In the genomic region with DNA sequence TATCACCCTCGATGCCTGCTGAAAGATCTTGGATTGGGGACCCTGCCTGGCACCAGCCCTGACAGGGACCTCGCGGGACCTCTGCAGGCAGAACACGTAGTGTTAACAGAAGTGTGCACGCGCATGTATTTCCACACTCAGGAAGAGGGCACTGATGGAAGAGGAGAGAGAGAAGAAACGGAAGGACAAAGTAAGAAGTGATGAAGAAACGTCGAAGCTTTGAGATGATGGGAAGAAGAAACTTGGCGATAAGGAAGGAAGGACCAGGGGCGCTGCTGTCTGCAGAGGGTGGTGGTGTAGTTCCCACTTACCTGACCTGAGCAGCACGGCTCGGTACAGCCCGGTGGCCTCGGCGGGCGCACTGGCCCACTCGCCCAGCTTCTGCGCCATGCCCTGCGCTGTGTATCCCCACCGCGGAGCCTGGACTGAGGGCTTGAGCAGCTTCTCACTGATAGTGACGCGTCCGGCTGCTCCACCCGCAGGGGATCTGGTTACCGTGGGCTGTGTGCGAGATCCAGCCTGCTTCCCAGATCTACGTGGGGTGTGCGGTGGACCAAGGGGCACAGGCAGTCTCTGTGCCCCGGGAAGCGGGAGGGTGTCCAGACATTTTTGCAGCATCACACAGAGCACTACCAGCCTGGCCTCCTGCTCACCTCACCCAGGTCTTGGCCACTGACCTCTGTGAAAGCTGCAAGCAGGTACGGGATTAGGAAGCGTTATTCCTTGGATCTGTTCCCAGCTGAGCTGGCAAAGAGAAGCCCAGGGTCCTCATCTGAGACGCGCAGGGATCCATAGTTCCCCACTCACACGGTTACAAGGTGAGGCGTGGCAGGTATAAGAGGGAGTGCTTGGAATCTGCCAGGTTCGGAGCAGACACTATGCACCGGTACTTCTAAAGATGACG, we compare ENCODE assay signal across 8 mouse cellular contexts. TPM values are rescaled to one million over a fixed set of nuclear protein-coding genes. Genes with fewer than 3 reads are reported as not detected.
A peak's percentile ranks its signal among the peaks of the same experiment; 100 is the strongest.
DNase-seq lines count a peak whose midpoint lies in the region; ATAC-seq and TF ChIP-seq lines count a peak whose summit lies in the region.

A gene (minus strand): TSS at position 830 of the 904 bp plus-strand sequence.

- 0 out of 2 replicates have a peak within 1 kb of the TSS, but pooled peaks have one; percentile 1 for H3K9ac ChIP-seq in hindbrain, embryonic 12.5 days
- no peak within 1 kb of the TSS for H3K9ac ChIP-seq in liver, embryonic 12.5 days

- no peak for DNase-seq in gastrocnemius, adult 2 months
- DNase-seq in gastrocnemius, postnatal 10 days: no peak
- DNase-seq in Patski (ENCODE audit: low read depth, low spot score): no peak
- DNase-seq in Muller cell, postnatal 12 days (ENCODE audit: inconsistent ontology term): no peak
- no peak for DNase-seq in thymus, adult 18-20 months

- in situ Hi-C loops in Patski (cut with MboI; ENCODE audit: low pct_unique_long_range_greater_than_20kb): no loop called here

- no peak for TF ChIP-seq CTCF in gastrocnemius, adult 2 months (IDR thresholded peaks at IDR 0.05)
- no peak for TF ChIP-seq CTCF in Patski (IDR thresholded peaks at IDR 0.05)

- H3K27ac ChIP-seq in gastrocnemius, adult 2 months: no peak within 1 kb of the TSS
- no peak within 1 kb of the TSS for H3K27ac ChIP-seq in hindbrain, embryonic 12.5 days
- H3K27ac ChIP-seq in liver, embryonic 12.5 days: no peak within 1 kb of the TSS

- peaks cover 18% of the 10 kb centered on the region for H3K4me1 ChIP-seq in hindbrain, embryonic 12.5 days
- peaks cover 5% of the 10 kb centered on the region; the same call in 1 of the 2 replicates for H3K4me1 ChIP-seq in liver, embryonic 12.5 days

- H3K9me3 ChIP-seq in hindbrain, embryonic 12.5 days (replicated peaks): no peaks in the 10 kb centered on the region
- H3K9me3 ChIP-seq in liver, embryonic 12.5 days (replicated peaks): no peaks in the 10 kb centered on the region

- POLR2A ChIA-PET in Patski (lab: Charles Lee): no interaction called here

- CTCF ChIA-PET in Patski (lab: Charles Lee): no interaction called here

- H3K36me3 ChIP-seq in hindbrain, embryonic 12.5 days: no peaks in the 10 kb centered on the region
- no peaks in the 10 kb centered on the region for H3K36me3 ChIP-seq in liver, embryonic 12.5 days

- ATAC-seq in Patski: no peak
- peak; percentile 51; the same call in 1 of the 2 replicates for ATAC-seq in hindbrain, embryonic 12.5 days (ENCODE audit: low FRiP score)
- no peak; the same call in 1 of the 2 replicates for ATAC-seq in liver, embryonic 12.5 days
- ATAC-seq in CD4-positive, CD25-positive, alpha-beta regulatory T cell, adult 4 months: no peak

- H3K4me2 ChIP-seq in hindbrain, embryonic 12.5 days (replicated peaks): peak within 1 kb of the TSS; percentile 47
- H3K4me2 ChIP-seq in liver, embryonic 12.5 days: peak within 1 kb of the TSS; percentile 34

- H3K27me3 ChIP-seq in Patski: no peaks in the 10 kb centered on the region
- peaks cover 68% of the 10 kb centered on the region for H3K27me3 ChIP-seq in hindbrain, embryonic 12.5 days
- peaks cover 45% of the 10 kb centered on the region for H3K27me3 ChIP-seq in liver, embryonic 12.5 days (replicated peaks)

- peak within 1 kb of the TSS; percentile 58 for H3K4me3 ChIP-seq in gastrocnemius, adult 2 months
- peak within 1 kb of the TSS; percentile 20 for H3K4me3 ChIP-seq in hindbrain, embryonic 12.5 days
- peak within 1 kb of the TSS; percentile 13; the same call in 1 of the 2 replicates for H3K4me3 ChIP-seq in liver, embryonic 12.5 days

- intact Hi-C loops in gastrocnemius, adult 2 months (cut with DNase I): no loop called here

- WGBS in hindbrain, embryonic 12.5 days: 12% methylated on average over 41 of the region's 41 CpGs
- 10% methylated on average over 41 of the region's 41 CpGs for WGBS in liver, embryonic 12.5 days (ENCODE audit: insufficient replicate concordance)

RNA-seq across cellular contexts. Expression of the gene that starts here (rescaled TPM):
- 1 to 10 TPM; 3.6 to 5.6 TPM for total RNA-seq in gastrocnemius, adult 2 months (2021)
- 1 to 10 TPM; 1.7 to 4.4 TPM for total RNA-seq in gastrocnemius, postnatal 10 days (2021)
- polyA plus RNA-seq in Patski (2021): 173 TPM
- polyA plus RNA-seq in hindbrain, embryonic 12.5 days (2016; fragmentation: Nextera tagmentation; extraction: Ambion mirVana): 2.5 and 4.5 TPM in 2 replicates
- 0.05 TPM in 1 of 2 replicates, not detected in the other for polyA plus RNA-seq in liver, embryonic 12.5 days (2016; fragmentation: Nextera tagmentation; extraction: Ambion mirVana)
- not detected for polyA plus RNA-seq in CD4-positive, CD25-positive, alpha-beta regulatory T cell, adult 4 months (2017; shearing (Covaris generic))

Comparison
In these comparisons a context has a peak if more than half of its experiments do, and no peak if none do; other contexts are left out.
1. RNA of the gene that starts here (polyA plus RNA-seq): 173 TPM in Patski (single experiment); 2.5 to 4.5 TPM in hindbrain, embryonic 12.5 days, 0.05 TPM in liver, embryonic 12.5 days and not detected in CD4-positive, CD25-positive, alpha-beta regulatory T cell, adult 4 months; every median in the first group is over 10 times any median in the second.
2. Peak in every context shown above with its lines, with median percentiles within 50 percentile points of each other: H3K4me3 ChIP-seq.